In genomic region chr9:18275901-18276300, GRCm38 (mm10) we compare ENCODE assay signal across 31 mouse cellular contexts.
"Had no signal": no experiment of that assay in that cellular context is flagged by ENCODE, and none has a peak within 500 bp of the region (broad histone marks: within the 10 kb centered on the region; RNA-seq: fewer than 3 reads in every experiment).

No protein-coding gene starts in this region.

- H3K27ac ChIP-seq: limb, embryonic 10.5 days; limb, embryonic 12.5 days; limb, embryonic 13.5 days; limb, embryonic 15.5 days; liver, embryonic 12.5 days; liver, embryonic 13.5 days; liver, embryonic 14.5 days; liver, embryonic 15.5 days; lung, embryonic 15.5 days; macrophage; midbrain, embryonic 10.5 days; midbrain, embryonic 12.5 days; midbrain, embryonic 13.5 days; midbrain, embryonic 15.5 days had no signal

- DNase-seq: left cerebral cortex, postnatal 4 days; liver; liver, embryonic 13.5 days; liver, postnatal 0 days; lung, adult 18-20 months; lung, adult 2 months; lung, embryonic 14.5 days; lung, postnatal 10 days; lung, postnatal 14 days; lung, postnatal 36 days; lung, postnatal 4 days; midbrain, embryonic 14.5 days had no signal

- H3K36me3 ChIP-seq: limb, embryonic 10.5 days; limb, embryonic 12.5 days; limb, embryonic 13.5 days; limb, embryonic 15.5 days; liver, embryonic 12.5 days; liver, embryonic 13.5 days; liver, embryonic 15.5 days; lung, embryonic 15.5 days; midbrain, embryonic 10.5 days; midbrain, embryonic 12.5 days; midbrain, embryonic 13.5 days; midbrain, embryonic 15.5 days had no signal

- H3K9ac ChIP-seq: limb, embryonic 12.5 days; limb, embryonic 13.5 days; limb, embryonic 15.5 days; liver, embryonic 12.5 days; liver, embryonic 13.5 days; liver, embryonic 14.5 days; liver, embryonic 15.5 days; liver, postnatal 0 days; lung, embryonic 14.5 days; lung, embryonic 15.5 days; midbrain, embryonic 12.5 days; midbrain, embryonic 13.5 days; midbrain, embryonic 15.5 days had no signal

- H3K9me3 ChIP-seq: limb, embryonic 10.5 days; limb, embryonic 12.5 days; limb, embryonic 13.5 days; limb, embryonic 15.5 days; liver, embryonic 12.5 days; liver, embryonic 13.5 days; liver, embryonic 15.5 days; lung, embryonic 15.5 days; megakaryocyte, embryonic 14.5 days; midbrain, embryonic 10.5 days; midbrain, embryonic 12.5 days; midbrain, embryonic 13.5 days; midbrain, embryonic 15.5 days had no signal

- ATAC-seq: liver, embryonic 12.5 days; liver, postnatal 0 days; lung, postnatal 0 days; midbrain, embryonic 13.5 days; midbrain, embryonic 15.5 days; midbrain, embryonic 16.5 days had no signal

- H3K27me3 ChIP-seq: limb, embryonic 12.5 days; limb, embryonic 13.5 days; limb, embryonic 15.5 days; liver, embryonic 12.5 days; liver, embryonic 13.5 days; liver, embryonic 15.5 days; lung, embryonic 15.5 days; megakaryocyte, embryonic 14.5 days; midbrain, embryonic 12.5 days; midbrain, embryonic 13.5 days; midbrain, embryonic 15.5 days had no signal

- H3K4me3 ChIP-seq: limb, embryonic 10.5 days; limb, embryonic 12.5 days; limb, embryonic 13.5 days; limb, embryonic 15.5 days; liver, embryonic 12.5 days; liver, embryonic 13.5 days; liver, embryonic 15.5 days; lung, embryonic 15.5 days; megakaryocyte, embryonic 14.5 days; midbrain, embryonic 10.5 days; midbrain, embryonic 12.5 days; midbrain, embryonic 13.5 days; midbrain, embryonic 15.5 days; myocyte had no signal

- H3K4me2 ChIP-seq: limb, embryonic 12.5 days; limb, embryonic 13.5 days; limb, embryonic 15.5 days; liver, embryonic 11.5 days; liver, embryonic 12.5 days; liver, embryonic 13.5 days; liver, embryonic 15.5 days; lung, embryonic 14.5 days; lung, embryonic 15.5 days; midbrain, embryonic 11.5 days; midbrain, embryonic 12.5 days; midbrain, embryonic 13.5 days; midbrain, embryonic 15.5 days had no signal

- H3K4me1 ChIP-seq: limb, embryonic 12.5 days; limb, embryonic 13.5 days; limb, embryonic 15.5 days; liver, embryonic 12.5 days; liver, embryonic 13.5 days; liver, embryonic 15.5 days; lung, embryonic 15.5 days; midbrain, embryonic 10.5 days; midbrain, embryonic 12.5 days; midbrain, embryonic 13.5 days; midbrain, embryonic 15.5 days had no signal
